Mouse (Mus musculus) stomach, postnatal 0 days (tissue): ENCODE data around the gene Ecm2. TPM values are rescaled to one million over a fixed set of nuclear protein-coding genes. Genes with fewer than 3 reads are reported as not detected.

Source experiments
- ATAC-seq: fragments of 200-750 bp; cut with Nextera tagmentation; 2 replicates; pipeline ENCODE4 v1.8.0; 2017; ENCODE audit not compliant: low FRiP score, low TSS enrichment
- DNase-seq: peaks from one replicate; pipeline ENCODE4 v3.0.0-alpha.2; 2016; ENCODE audit warnings: low spot score
- H3K27ac ChIP-seq: fragments of 300-500 bp; sonication (generic); replicated peaks from 2 replicates; pipeline ENCODE4 v1.5.1; 2014; ENCODE audit warnings: mild to moderate bottlenecking, control low read depth
- H3K27me3 ChIP-seq: fragments of 300-500 bp; sonication (generic); 2 replicates; pipeline ENCODE4 v1.6.1; 2014; ENCODE audit warnings: low read length; ENCODE audit not compliant: control insufficient read depth, insufficient read depth
- H3K36me3 ChIP-seq: fragments of 300-500 bp; sonication (generic); 2 replicates; pipeline ENCODE4 v1.6.1; 2014; ENCODE audit warnings: low read length, mixed read lengths; ENCODE audit not compliant: control insufficient read depth, insufficient read depth
- H3K4me1 ChIP-seq: fragments of 300-500 bp; sonication (generic); replicated peaks from 2 replicates; pipeline ENCODE4 v1.6.1; 2014; ENCODE audit warnings: antibody characterized with exemption; ENCODE audit not compliant: control insufficient read depth, insufficient read depth
- H3K4me2 ChIP-seq: fragments of 300-500 bp; sonication (generic); replicated peaks from 2 replicates; pipeline ENCODE4 v1.6.1; 2014; ENCODE audit warnings: low read depth, mild to moderate bottlenecking, control low read depth, moderate library complexity
- H3K4me3 ChIP-seq: fragments of 300-500 bp; sonication (generic); 2 replicates; pipeline ENCODE4 v1.5.1; 2014; ENCODE audit warnings: low read depth, low read length, control low read depth
- H3K9ac ChIP-seq: fragments of 300-500 bp; sonication (generic); 2 replicates; pipeline ENCODE4 v1.6.1; 2014; ENCODE audit warnings: mild to moderate bottlenecking, low read length, control low read depth, mixed read lengths
- H3K9me3 ChIP-seq: fragments of 300-500 bp; sonication (generic); 2 replicates; pipeline ENCODE4 v1.6.1; 2016; ENCODE audit warnings: low read length; ENCODE audit not compliant: control insufficient read depth
- CTCF ChIP-seq: IDR thresholded peaks from 2 replicates; pipeline ENCODE4 v1.5.1; 2016; ENCODE audit warnings: antibody characterized with exemption, low read depth, mild to moderate bottlenecking, moderate library complexity
- EP300 ChIP-seq: optimal IDR thresholded peaks from 2 replicates; pipeline ENCODE3; 2016; ENCODE audit warnings: antibody characterized with exemption
- WGBS: fragments of 180-500 bp; shearing (Covaris S2); extraction: QIAGEN DNeasy Blood & Tissue Kit; methylation state at CpG from one replicate; pipeline ENCODE4 v1.1.7; 2014; 5-methylcytosine and 5-hydroxymethylcytosine counted together
- polyA plus RNA-seq: library from polyadenylated mRNA; unstranded; fragments of >200 nt; fragmentation: Nextera tagmentation; extraction: Ambion mirVana; gene quantifications from 2 replicates; pipeline ENCODE4 v1.2.1, GENCODE M21; 2015

Ecm2 gene
- polyA plus RNA-seq, 1 experiment from 2014 or later = 2.0 TPM

DNA sequence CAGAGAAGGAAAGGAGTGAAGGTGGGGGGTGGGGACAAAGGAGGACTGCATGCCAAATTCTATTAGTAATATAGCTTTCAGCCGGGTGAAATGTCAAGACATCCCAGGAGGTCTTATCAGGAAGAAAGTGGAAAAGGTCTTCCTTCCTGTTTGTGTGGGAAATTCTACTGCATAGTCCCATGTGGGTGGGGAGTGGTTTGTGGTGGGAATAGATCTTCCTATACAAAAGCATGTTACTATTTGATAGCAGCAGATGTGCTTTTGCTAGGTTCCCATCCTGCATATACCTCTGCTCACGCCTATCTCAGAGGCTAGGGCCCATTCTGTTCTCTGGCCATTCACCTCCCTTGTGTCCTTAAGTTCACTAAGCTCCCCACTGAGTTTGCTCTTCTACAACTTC lies 56.3 kb downstream of the Ecm2 start:
- H3K9me3 ChIP-seq = no peaks in the 10 kb centered on the region
- WGBS = 67% methylated on average over 2 of the region's 2 CpGs
- no peaks in the 10 kb centered on the region for H3K4me1 ChIP-seq
- no peak overlapping the region for H3K9ac ChIP-seq
- TF ChIP-seq CTCF = no peak
- no peak for TF ChIP-seq EP300
- H3K36me3 ChIP-seq = no peaks in the 10 kb centered on the region
- no peak for DNase-seq
- no peaks in the 10 kb centered on the region for H3K27me3 ChIP-seq
- no peak for ATAC-seq
- no peak overlapping the region for H3K27ac ChIP-seq
- no peak overlapping the region for H3K4me3 ChIP-seq
- no peak overlapping the region for H3K4me2 ChIP-seq

DNA sequence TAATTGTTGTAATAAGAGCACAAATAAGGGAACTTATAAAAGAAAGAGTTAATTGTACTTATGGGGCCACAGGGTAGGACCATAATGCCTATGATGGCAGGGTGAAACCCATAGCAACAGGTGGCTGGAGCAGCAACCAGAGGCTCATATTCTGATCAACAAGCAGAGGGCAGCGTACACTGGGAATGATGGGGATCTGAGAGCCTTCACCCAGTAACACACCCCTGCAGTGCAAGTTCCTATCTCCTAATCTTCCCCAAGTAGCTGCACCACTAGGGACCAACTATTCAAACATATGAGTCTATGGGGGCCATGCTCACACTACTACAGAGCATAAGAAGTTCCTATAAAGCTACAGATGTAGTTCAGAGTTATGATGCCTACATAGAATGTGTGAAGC lies 59.7 kb downstream of the Ecm2 start:
- no peaks in the 10 kb centered on the region for H3K4me1 ChIP-seq
- no peak overlapping the region for H3K4me2 ChIP-seq
- no peak overlapping the region for H3K9ac ChIP-seq
- no peaks in the 10 kb centered on the region for H3K9me3 ChIP-seq
- DNase-seq = no peak
- H3K36me3 ChIP-seq = no peaks in the 10 kb centered on the region
- TF ChIP-seq EP300 (no peak), CTCF (peak; percentile 35; the same call in 1 of the 2 replicates)
- no peak overlapping the region for H3K4me3 ChIP-seq
- H3K27me3 ChIP-seq = no peaks in the 10 kb centered on the region
- 93% methylated on average over 1 of the region's 1 CpGs for WGBS
- no peak for ATAC-seq
- H3K27ac ChIP-seq = no peak overlapping the region

DNA sequence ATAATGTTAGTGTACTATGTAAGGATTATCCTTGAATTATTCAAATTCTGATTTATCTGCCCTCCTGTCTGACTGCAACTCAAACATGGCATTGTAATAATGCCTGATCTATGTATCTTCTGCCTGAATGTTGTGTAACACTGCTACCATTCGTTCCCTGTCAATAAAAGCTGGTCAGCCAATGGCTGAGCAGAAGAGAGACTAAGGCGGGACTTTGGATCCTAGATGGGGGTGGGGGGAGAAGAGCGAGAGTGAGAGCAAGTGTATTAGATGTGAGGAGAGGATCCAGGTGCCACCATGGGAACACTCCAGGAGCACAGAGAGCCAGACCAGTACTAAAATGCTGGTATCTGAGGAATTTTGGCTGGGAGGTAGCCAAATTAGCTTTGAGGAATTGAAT lies 65.8 kb downstream of the Ecm2 start:
- Histone ChIP-seq H3K36me3 (no peaks in the 10 kb centered on the region), H3K27ac (no peak overlapping the region), H3K4me2 (no peak overlapping the region), H3K4me1 (no peaks in the 10 kb centered on the region), H3K27me3 (no peaks in the 10 kb centered on the region), H3K9me3 (no peaks in the 10 kb centered on the region), H3K9ac (no peak overlapping the region), H3K4me3 (no peak overlapping the region)
- TF ChIP-seq CTCF (no peak), EP300 (no peak)
- 64% methylated on average over 3 of the region's 3 CpGs for WGBS
- no peak for DNase-seq
- no peak for ATAC-seq

DNA sequence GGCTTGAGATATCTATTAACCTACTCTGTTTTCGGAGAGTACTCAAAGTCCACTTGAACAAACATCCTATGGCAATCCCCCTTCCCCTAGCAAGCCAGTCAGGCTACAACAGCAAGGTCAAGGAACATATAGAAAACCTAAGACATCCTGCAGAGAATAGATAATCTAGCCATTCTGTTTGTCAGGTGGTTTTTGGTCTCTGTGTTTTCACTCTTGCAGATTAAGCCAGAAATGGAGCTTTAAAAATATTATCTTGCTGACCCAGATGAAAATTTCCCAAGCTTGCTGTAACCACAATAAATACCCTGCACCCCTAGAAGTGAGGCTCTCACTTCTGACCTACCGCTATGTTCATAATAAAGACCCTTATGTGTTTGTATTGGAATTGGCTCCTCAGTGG lies 66.8 kb downstream of the Ecm2 start:
- TF ChIP-seq CTCF (no peak), EP300 (no peak)
- no peak for DNase-seq
- H3K9ac ChIP-seq = no peak overlapping the region
- no peak overlapping the region for H3K4me2 ChIP-seq
- no peak for ATAC-seq
- no peak overlapping the region for H3K27ac ChIP-seq
- WGBS = 80% methylated on average over 2 of the region's 2 CpGs
- H3K9me3 ChIP-seq = no peaks in the 10 kb centered on the region
- no peaks in the 10 kb centered on the region for H3K27me3 ChIP-seq
- H3K4me3 ChIP-seq = no peak overlapping the region
- H3K36me3 ChIP-seq = no peaks in the 10 kb centered on the region
- H3K4me1 ChIP-seq = no peaks in the 10 kb centered on the region

DNA sequence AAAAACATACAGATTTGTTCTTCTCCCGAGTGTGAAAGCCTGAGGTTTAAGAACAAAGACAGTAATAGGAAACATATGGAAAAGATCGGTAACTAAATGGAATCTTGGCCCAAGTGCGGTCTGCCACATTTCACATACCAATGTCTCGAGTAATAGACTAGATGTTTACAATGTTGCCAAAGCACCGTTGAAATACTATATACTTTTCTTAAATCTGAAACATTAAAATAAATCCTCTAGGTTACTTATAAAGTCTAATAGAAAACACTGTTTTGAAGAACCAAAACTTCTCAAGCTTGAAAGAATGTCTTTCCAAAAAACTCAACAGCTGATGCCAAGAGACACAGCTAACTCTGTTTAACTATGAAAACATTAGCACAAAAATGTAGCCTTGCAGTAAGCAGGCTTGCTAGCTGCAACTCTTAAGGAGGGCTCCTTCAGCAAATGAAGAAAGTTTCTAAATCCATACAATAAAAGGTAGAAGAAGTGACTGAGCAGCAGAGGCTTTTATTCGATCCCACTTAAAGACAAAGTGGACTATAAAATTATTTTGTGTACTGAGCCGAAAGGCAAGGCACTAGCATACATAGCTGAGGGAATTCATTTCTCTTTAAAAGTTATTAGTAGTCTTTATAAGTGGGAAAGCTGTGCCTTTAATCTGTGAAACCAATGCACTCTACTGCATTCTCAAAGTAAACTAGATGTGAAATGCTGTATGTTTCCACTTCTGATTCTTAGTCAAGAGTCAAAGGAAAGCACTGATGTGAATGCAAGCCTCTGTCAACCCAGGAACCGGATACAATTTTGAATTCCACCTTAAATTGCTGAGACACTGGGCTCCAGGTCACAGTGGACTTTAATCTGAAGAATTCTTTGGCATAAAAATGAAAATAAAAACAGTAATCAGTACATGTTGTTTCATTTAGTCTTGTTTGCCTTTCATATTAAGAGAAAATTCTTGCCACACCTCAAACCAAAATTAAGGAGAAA lies 77.2 kb downstream of the Ecm2 start, which contains the start of gene Omd:
Gene Omd (plus strand): TSS at position 922 of the 990 bp plus-strand sequence.
- Histone ChIP-seq H3K36me3 (no peaks in the 10 kb centered on the region), H3K4me3 (no peak within 1 kb of the TSS), H3K4me1 (no peaks in the 10 kb centered on the region), H3K9ac (0 out of 2 replicates have a peak within 1 kb of the TSS, but pooled peaks have one; percentile 19), H3K27ac (peak within 1 kb of the TSS; percentile 80), H3K9me3 (no peaks in the 10 kb centered on the region), H3K27me3 (no peaks in the 10 kb centered on the region), H3K4me2 (peak within 1 kb of the TSS; percentile 15; the same call in 1 of the 2 replicates)
- no peak for DNase-seq
- ATAC-seq = no peak
- TF ChIP-seq CTCF (no peak), EP300 (no peak)
- WGBS = 36% methylated on average over 8 of the region's 8 CpGs

Other genes with a start within 250 kb of the Ecm2 start
- gene Fgd3, start 184.5 kb upstream of the Ecm2 start, polyA plus RNA-seq = 0.23 and 0.25 TPM in 2 replicates
- gene Bicd2, start 163.2 kb upstream of the Ecm2 start, polyA plus RNA-seq = 19.6 TPM in 2 replicates
- 22.1 and 23.4 TPM in 2 replicates for gene Ippk, start 83.6 kb upstream of the Ecm2 start, polyA plus RNA-seq
- 0.35 and 0.45 TPM in 2 replicates for gene Tes3-ps, start 11.5 kb upstream of the Ecm2 start, polyA plus RNA-seq
- gene Aspn, start 39.6 kb downstream of the Ecm2 start, polyA plus RNA-seq = 106 and 127 TPM in 2 replicates
- 0.30 and 0.36 TPM in 2 replicates for gene Omd, start 77.7 kb downstream of the Ecm2 start, polyA plus RNA-seq
- 138 and 151 TPM in 2 replicates for gene Ogn, start 103.2 kb downstream of the Ecm2 start, polyA plus RNA-seq
- gene Cenpp, start 148.0 kb downstream of the Ecm2 start, polyA plus RNA-seq = 11.5 and 12.6 TPM in 2 replicates
- gene Nol8, start 148.3 kb downstream of the Ecm2 start, polyA plus RNA-seq = 9.4 and 10.0 TPM in 2 replicates
- gene Iars, start 177.3 kb downstream of the Ecm2 start, polyA plus RNA-seq = 24.0 and 24.4 TPM in 2 replicates